Mouse (Mus musculus) brain, adult 10 weeks (tissue): ENCODE measurements around the gene Bysl. TPM values are rescaled to one million over a fixed set of nuclear protein-coding genes. Genes with fewer than 3 reads are reported as not detected.

Source experiments
- polyA plus RNA-seq: library from polyadenylated mRNA; stranded (reverse); fragments of 350-450 nt; fragmentation: Illumina TruSeq; extraction: RNeasy Lipid Tissue Mini Kit (QIAGEN cat#74804); gene quantifications from one replicate; pipeline ENCODE4 v1.2.3, GENCODE M21; 2015; ENCODE audit warnings: low read depth, low replicate concordance

Bysl gene
- 16.8 TPM for polyA plus RNA-seq

DNA sequence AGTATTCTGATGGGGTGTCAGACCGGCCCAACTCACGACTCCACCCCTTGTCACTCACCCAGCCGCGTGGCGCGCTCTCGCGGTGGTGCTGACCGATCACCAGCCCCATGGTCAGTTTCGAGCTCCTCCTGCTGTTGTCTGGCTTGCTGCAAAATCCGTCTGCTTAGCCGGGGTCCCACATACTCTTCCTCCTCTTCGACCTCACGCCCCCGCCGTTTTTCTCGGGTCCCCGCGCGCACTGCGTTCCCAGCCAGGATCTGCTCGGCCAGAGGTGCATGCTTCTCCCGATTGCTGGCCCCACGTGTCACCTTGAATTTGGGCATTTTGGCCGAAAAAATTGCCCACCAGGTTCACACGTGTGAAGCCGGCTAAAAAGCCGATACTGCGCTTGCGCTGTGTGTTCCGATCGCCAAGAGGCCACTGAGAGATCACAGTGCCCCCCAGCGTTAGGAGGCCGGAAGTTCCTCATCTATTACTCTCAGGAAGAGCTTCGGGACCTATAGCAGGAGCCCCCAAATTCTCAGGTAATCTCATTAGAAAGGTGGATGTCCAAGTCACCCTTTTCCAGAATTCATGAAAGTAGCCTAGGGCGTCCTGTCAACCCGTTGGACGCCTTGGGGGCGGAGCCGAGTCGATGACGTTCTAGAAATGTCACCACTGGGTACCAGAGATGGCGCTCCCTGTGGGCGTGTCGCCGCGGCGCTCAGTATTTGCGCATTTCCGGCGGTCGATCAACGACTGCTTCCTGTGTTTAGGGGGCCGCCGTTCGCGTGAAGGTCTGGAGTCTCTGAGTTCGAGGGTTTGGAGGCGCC, at the start of gene Bysl, which contains the start of the genes Med20 and Gm20517:
Gene Bysl (minus strand): TSS at position 644 of the 812 bp plus-strand sequence.
Gene Med20 (plus strand): TSS at position 734 of the 812 bp plus-strand sequence.
Gene Gm20517 (plus strand): TSS at position 741 of the 812 bp plus-strand sequence.

DNA sequence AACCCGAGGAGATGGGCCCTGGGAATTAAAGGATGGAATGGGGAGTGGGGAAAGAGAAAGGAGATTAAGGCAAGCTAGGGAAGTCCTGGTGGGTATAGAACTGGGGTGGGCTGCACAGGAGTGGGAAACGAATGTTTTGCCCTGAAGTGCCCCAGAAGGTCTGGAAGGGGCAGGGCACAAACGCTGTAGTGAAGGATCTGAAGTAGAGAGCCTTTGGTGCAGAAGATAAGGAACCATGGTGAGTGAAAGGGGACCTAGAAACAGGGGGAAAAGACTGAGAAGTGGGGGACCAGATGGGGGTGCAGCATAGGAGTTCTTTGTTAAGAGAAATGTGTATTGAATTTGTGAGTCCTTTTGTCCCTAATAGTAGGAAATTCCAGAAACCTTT, 19.4 kb upstream of the Bysl start, which contains the start of gene Usp49:
Gene Usp49 (plus strand): TSS at position 13 of the 388 bp plus-strand sequence.

Other genes with a start within 250 kb of the Bysl start
- gene Mrps10, start 242.6 kb downstream of the Bysl start, polyA plus RNA-seq: 64.4 TPM
- gene Guca1b, start 226.1 kb downstream of the Bysl start, polyA plus RNA-seq: 0.62 TPM
- not detected for gene Guca1a, start 210.9 kb downstream of the Bysl start, polyA plus RNA-seq
- 0.25 TPM for gene AI661453, start 174.9 kb downstream of the Bysl start, polyA plus RNA-seq
- gene 1700001C19Rik, start 174.1 kb downstream of the Bysl start, polyA plus RNA-seq: not detected
- 21.7 TPM for gene Taf8, start 109.2 kb downstream of the Bysl start, polyA plus RNA-seq
- gene Ccnd3, start 106.4 kb downstream of the Bysl start, polyA plus RNA-seq: 23.5 TPM
- gene Med20, start 90 bp upstream of the Bysl start, polyA plus RNA-seq: 24.9 TPM
- 3.6 TPM for gene Gm20517, start 97 bp upstream of the Bysl start, polyA plus RNA-seq
- 6.8 TPM for gene Usp49, start 19.2 kb upstream of the Bysl start, polyA plus RNA-seq
- gene Tomm6, start 76.9 kb upstream of the Bysl start, polyA plus RNA-seq: 192 TPM
- 27.7 TPM for gene Frs3, start 77.5 kb upstream of the Bysl start, polyA plus RNA-seq
- gene Gm21981, start 83.0 kb upstream of the Bysl start, polyA plus RNA-seq: 6.6 TPM
- 0.86 TPM for gene Prickle4, start 83.2 kb upstream of the Bysl start, polyA plus RNA-seq
- not detected for gene Pgc, start 115.3 kb upstream of the Bysl start, polyA plus RNA-seq
- gene Tfeb, start 125.5 kb upstream of the Bysl start, polyA plus RNA-seq: 11.9 TPM
- 1.1 TPM for gene Mdfi, start 223.2 kb upstream of the Bysl start, polyA plus RNA-seq